Mouse (Mus musculus): Measurements from ENCODE around the gene Sdk1. TPM values are rescaled to one million over a fixed set of nuclear protein-coding genes. Genes with fewer than 3 reads are reported as not detected.

The Sdk1 gene
- total and polyA plus RNA-seq, 2 experiments: 0.18 to 0.27 TPM

GRCm38 (mm10) chr5:141568106-141568505, 326.8 kb downstream of the Sdk1 start:
- no peaks in the 10 kb centered on the region for H3K36me3 ChIP-seq (ENCODE audit: control insufficient read depth, insufficient read depth, low read length)
- H3K79me2 ChIP-seq (ENCODE audit: control insufficient read depth, insufficient read depth, low read length): no peaks in the 10 kb centered on the region
- H3K9ac ChIP-seq (ENCODE audit: low read depth, low read length): no peak overlapping the region
- H3K27ac ChIP-seq (replicated peaks; ENCODE audit: insufficient read depth, low read depth, low read length): no peak overlapping the region
- no peaks in the 10 kb centered on the region for H3K4me1 ChIP-seq (ENCODE audit: control insufficient read depth, insufficient read depth, low read length)
- H3K4me3 ChIP-seq (ENCODE audit: insufficient read depth, low read depth, low read length): no peak overlapping the region
- no peaks in the 10 kb centered on the region for H3K27me3 ChIP-seq (ENCODE audit: control insufficient read depth, insufficient read depth, low read length)
- TF ChIP-seq CTCF (IDR thresholded peaks at IDR 0.05; ENCODE audit: low read depth, low read length): no peak
- no peak for TF ChIP-seq POLR2A (IDR thresholded peaks at IDR 0.05; ENCODE audit: extremely low read depth, insufficient read depth, low read length)
- 86% methylated on average over 2 of the region's 2 CpGs for WGBS
- no peak for DNase-seq (ENCODE audit: extremely low read depth, low read depth, low spot score)

DNA sequence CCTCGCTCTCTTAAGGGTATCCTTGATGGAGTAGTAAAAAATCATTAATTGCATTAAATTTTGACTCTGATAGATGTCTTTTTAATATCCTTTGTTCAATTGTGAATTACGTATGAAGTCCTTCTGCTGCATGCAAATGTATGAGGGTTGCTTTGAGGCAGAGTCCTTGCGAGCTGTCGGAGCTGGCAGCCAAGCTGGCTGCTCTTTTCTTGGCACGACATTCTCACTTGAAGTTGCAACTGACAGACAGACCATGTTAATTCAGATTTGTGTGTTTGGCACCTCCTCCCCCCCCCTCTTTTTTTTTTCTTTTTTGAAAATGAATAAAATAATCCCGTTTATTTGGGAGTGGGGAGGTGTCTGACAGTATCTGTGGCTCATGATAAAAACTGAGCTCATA, 329.2 kb downstream of the Sdk1 start:
- H3K27me3 ChIP-seq (ENCODE audit: control insufficient read depth, insufficient read depth, low read length): no peaks in the 10 kb centered on the region
- H3K4me1 ChIP-seq (ENCODE audit: control insufficient read depth, insufficient read depth, low read length): no peaks in the 10 kb centered on the region
- H3K27ac ChIP-seq (replicated peaks; ENCODE audit: insufficient read depth, low read depth, low read length): no peak overlapping the region
- no peak for DNase-seq (ENCODE audit: extremely low read depth, low read depth, low spot score)
- no peak overlapping the region for H3K9ac ChIP-seq (ENCODE audit: low read depth, low read length)
- H3K36me3 ChIP-seq (ENCODE audit: control insufficient read depth, insufficient read depth, low read length): no peaks in the 10 kb centered on the region
- TF ChIP-seq POLR2A (IDR thresholded peaks at IDR 0.05; ENCODE audit: extremely low read depth, insufficient read depth, low read length) (no peak), CTCF (IDR thresholded peaks at IDR 0.05; ENCODE audit: low read depth, low read length) (no peak)
- H3K4me3 ChIP-seq (ENCODE audit: insufficient read depth, low read depth, low read length): no peak overlapping the region
- H3K79me2 ChIP-seq (ENCODE audit: control insufficient read depth, insufficient read depth, low read length): no peaks in the 10 kb centered on the region
- WGBS: 85% methylated on average over 6 of the region's 6 CpGs

- DNase-seq (ENCODE audit: extremely low read depth, low read depth, low spot score): peak; percentile 93
- no peaks in the 10 kb centered on the region for H3K27me3 ChIP-seq (ENCODE audit: control insufficient read depth, insufficient read depth, low read length)
- no peaks in the 10 kb centered on the region for H3K79me2 ChIP-seq (ENCODE audit: control insufficient read depth, insufficient read depth, low read length)
- H3K36me3 ChIP-seq (ENCODE audit: control insufficient read depth, insufficient read depth, low read length): no peaks in the 10 kb centered on the region
- no peak overlapping the region for H3K4me3 ChIP-seq (ENCODE audit: insufficient read depth, low read depth, low read length)
- no peak overlapping the region for H3K9ac ChIP-seq (ENCODE audit: low read depth, low read length)
- H3K27ac ChIP-seq (replicated peaks; ENCODE audit: insufficient read depth, low read depth, low read length): no peak overlapping the region
- no peaks in the 10 kb centered on the region for H3K4me1 ChIP-seq (ENCODE audit: control insufficient read depth, insufficient read depth, low read length)
- 7% methylated on average over 1 of the region's 1 CpGs for WGBS
- no peak for TF ChIP-seq POLR2A (IDR thresholded peaks at IDR 0.05; ENCODE audit: extremely low read depth, insufficient read depth, low read length)
- TF ChIP-seq CTCF (IDR thresholded peaks at IDR 0.05; ENCODE audit: low read depth, low read length): no peak
Observed at GRCm38 (mm10) chr5:141574263-141574662, 333.0 kb downstream of the Sdk1 start.

GRCm38 (mm10) chr5:141591246-141591645, 350.0 kb downstream of the Sdk1 start:
- DNase-seq (ENCODE audit: extremely low read depth, low read depth, low spot score): no peak

DNA sequence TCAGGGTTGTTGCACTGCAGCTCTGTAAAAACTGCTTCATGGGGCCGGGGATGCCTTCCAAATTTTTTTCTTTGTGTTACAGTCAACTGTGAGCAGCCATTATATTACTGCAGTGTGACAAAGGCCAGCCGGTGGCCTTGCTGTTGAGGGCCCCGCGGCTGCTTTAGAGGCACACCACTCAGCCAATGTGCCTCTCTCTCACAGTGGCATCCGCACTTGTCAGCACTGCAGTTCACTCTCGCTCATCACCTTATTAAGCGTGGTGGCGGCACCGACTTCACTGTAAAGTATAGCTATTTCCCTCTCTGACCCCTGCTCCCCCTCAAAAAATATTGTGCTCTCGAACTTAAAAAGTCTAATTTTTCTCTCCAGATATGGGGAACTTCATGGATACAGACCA, 371.4 kb downstream of the Sdk1 start:
- Histone ChIP-seq H3K4me3 (ENCODE audit: insufficient read depth, low read depth, low read length) (no peak overlapping the region), H3K27ac (replicated peaks; ENCODE audit: insufficient read depth, low read depth, low read length) (no peak overlapping the region), H3K27me3 (ENCODE audit: control insufficient read depth, insufficient read depth, low read length) (no peaks in the 10 kb centered on the region), H3K36me3 (ENCODE audit: control insufficient read depth, insufficient read depth, low read length) (no peaks in the 10 kb centered on the region), H3K4me1 (ENCODE audit: control insufficient read depth, insufficient read depth, low read length) (no peaks in the 10 kb centered on the region), H3K9ac (ENCODE audit: low read depth, low read length) (no peak overlapping the region), H3K79me2 (ENCODE audit: control insufficient read depth, insufficient read depth, low read length) (no peaks in the 10 kb centered on the region)
- WGBS: 89% methylated on average over 10 of the region's 10 CpGs
- DNase-seq (ENCODE audit: extremely low read depth, low read depth, low spot score): no peak
- TF ChIP-seq CTCF (IDR thresholded peaks at IDR 0.05; ENCODE audit: low read depth, low read length): no peak

More at GRCm38 (mm10) chr5:141591246-141591645, 350.0 kb downstream of the Sdk1 start:
- Histone ChIP-seq H3K36me3 (ENCODE audit: control insufficient read depth, insufficient read depth, low read length) (no peaks in the 10 kb centered on the region), H3K4me1 (ENCODE audit: control insufficient read depth, insufficient read depth, low read length) (no peaks in the 10 kb centered on the region; the same call in 1 of the 2 replicates), H3K9ac (ENCODE audit: low read depth, low read length) (no peak overlapping the region), H3K27me3 (ENCODE audit: control insufficient read depth, insufficient read depth, low read length) (no peaks in the 10 kb centered on the region), H3K4me3 (ENCODE audit: insufficient read depth, low read depth, low read length) (no peak overlapping the region), H3K79me2 (ENCODE audit: control insufficient read depth, insufficient read depth, low read length) (no peaks in the 10 kb centered on the region), H3K27ac (replicated peaks; ENCODE audit: insufficient read depth, low read depth, low read length) (no peak overlapping the region)
- WGBS: 80% methylated on average over 5 of the region's 5 CpGs
- no peak for TF ChIP-seq POLR2A (IDR thresholded peaks at IDR 0.05; ENCODE audit: extremely low read depth, insufficient read depth, low read length)
- TF ChIP-seq CTCF (IDR thresholded peaks at IDR 0.05; ENCODE audit: low read depth, low read length): no peak

DNA sequence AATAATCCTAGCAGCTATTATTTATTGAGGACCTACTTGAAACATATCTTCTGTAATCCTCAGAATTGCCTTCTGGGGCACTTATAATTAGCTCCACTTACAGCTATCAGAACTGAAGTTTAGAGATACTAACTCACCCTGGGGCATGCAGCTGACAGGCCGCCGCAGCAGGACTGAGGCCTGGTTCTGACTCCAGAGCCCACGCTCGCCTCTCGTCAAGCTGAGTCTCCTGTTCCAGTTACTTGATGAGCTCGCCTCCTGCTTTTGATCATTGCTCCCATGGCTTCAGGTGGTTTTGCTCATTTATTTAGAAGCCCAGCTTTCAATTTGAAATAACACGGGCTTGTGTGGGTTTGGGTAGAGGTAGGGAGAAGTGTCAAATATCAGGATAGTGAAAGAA, 374.5 kb downstream of the Sdk1 start:
- TF ChIP-seq POLR2A (IDR thresholded peaks at IDR 0.05; ENCODE audit: extremely low read depth, insufficient read depth, low read length) (no peak), CTCF (IDR thresholded peaks at IDR 0.05; ENCODE audit: low read depth, low read length) (no peak)
- H3K4me3 ChIP-seq (ENCODE audit: insufficient read depth, low read depth, low read length): no peak overlapping the region
- no peak for DNase-seq (ENCODE audit: extremely low read depth, low read depth, low spot score)
- H3K27me3 ChIP-seq (ENCODE audit: control insufficient read depth, insufficient read depth, low read length): no peaks in the 10 kb centered on the region
- no peaks in the 10 kb centered on the region for H3K36me3 ChIP-seq (ENCODE audit: control insufficient read depth, insufficient read depth, low read length)
- WGBS: 95% methylated on average over 7 of the region's 7 CpGs
- H3K27ac ChIP-seq (replicated peaks; ENCODE audit: insufficient read depth, low read depth, low read length): no peak overlapping the region
- H3K9ac ChIP-seq (ENCODE audit: low read depth, low read length): no peak overlapping the region
- H3K79me2 ChIP-seq (ENCODE audit: control insufficient read depth, insufficient read depth, low read length): no peaks in the 10 kb centered on the region
- H3K4me1 ChIP-seq (ENCODE audit: control insufficient read depth, insufficient read depth, low read length): no peaks in the 10 kb centered on the region
